In the genomic region with DNA sequence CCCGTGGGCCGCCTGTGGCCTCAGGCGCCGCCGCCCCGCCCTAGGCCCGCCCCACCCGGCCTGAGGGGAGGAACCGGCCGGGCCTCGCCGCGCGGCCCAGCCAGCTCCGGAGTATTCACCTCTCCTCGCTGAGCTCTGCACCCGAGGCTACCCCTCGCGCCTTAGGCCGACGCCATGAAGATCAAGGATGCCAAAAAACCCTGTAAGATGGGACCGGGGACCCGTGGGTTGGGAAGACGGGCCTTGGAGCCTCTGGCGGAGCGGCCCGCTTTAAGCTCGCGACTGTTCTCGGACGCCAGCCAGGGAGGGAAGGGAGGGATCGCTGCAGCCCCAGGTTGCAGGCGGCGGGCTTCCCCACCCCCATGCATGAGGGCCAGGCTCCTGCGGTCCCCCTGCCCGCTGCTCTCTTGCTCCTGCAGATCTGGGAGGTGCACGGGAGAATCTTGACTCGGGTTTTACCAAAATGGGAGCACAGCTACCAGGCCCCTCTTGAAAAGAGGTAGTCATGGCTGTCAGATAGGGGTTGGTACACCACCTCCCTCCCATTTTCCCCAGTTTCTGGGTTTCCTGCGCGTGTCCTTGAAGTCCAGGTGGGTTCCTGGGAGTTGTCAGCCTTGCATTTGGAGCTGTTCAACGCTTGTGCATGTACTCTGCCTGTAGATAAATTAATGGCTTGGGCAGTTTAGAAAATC, we compare ENCODE assay signal across 8 mouse cellular contexts. TPM values are rescaled to one million over a fixed set of nuclear protein-coding genes. Genes with fewer than 3 reads are reported as not detected.
DNase-seq lines count a peak whose midpoint lies in the region; ATAC-seq and TF ChIP-seq lines count a peak whose summit lies in the region.

No protein-coding gene starts in this region.

- peak; percentile 90 for ATAC-seq in heart, embryonic 11.5 days (replicated peaks; ENCODE audit: insufficient number of reproducible peaks, low FRiP score, low TSS enrichment)
- peak; percentile 91 for ATAC-seq in liver, postnatal 0 days

- H3K79me2 ChIP-seq in MEL (ENCODE audit: control insufficient read depth, insufficient read depth, low read length, poor library complexity) = peaks cover 37% of the 10 kb centered on the region

- peaks cover 4 to 22% of the 10 kb centered on the region in 2 experiments; a peak in 3 of 4 replicates for H3K36me3 ChIP-seq in MEL (ENCODE audit: control insufficient read depth in 1 of 2, insufficient read depth in 2 of 2, low read length in 2 of 2)
- peaks cover 4% of the 10 kb centered on the region for H3K36me3 ChIP-seq in erythroblast, embryonic 14.5 days (ENCODE audit: control insufficient read depth)
- H3K36me3 ChIP-seq in heart, embryonic 11.5 days (ENCODE audit: control insufficient read depth, insufficient read depth, low read length) = no peaks in the 10 kb centered on the region
- 0 out of 2 replicates have a peak, but pooled peaks cover 2% of the 10 kb centered on the region for H3K36me3 ChIP-seq in liver, postnatal 0 days (replicated peaks; ENCODE audit: insufficient read depth, low read length)

- WGBS in bone marrow, adult 2 months = under 1% methylated on average over 34 of the region's 41 CpGs
- WGBS in heart, embryonic 11.5 days (ENCODE audit: insufficient replicate concordance) = under 1% methylated on average over 35 of the region's 41 CpGs
- WGBS in liver, postnatal 0 days (ENCODE audit: insufficient replicate concordance) = under 1% methylated on average over 26 of the region's 41 CpGs
- under 1% methylated on average over 41 of the region's 41 CpGs for WGBS in olfactory bulb, adult 2 months

- TF ChIP-seq RAD21 in MEL (IDR thresholded peaks at IDR 0.05; ENCODE audit: low read depth, low read length) = no peak

- H3K4me1 ChIP-seq in MEL (ENCODE audit: control insufficient read depth in 1 of 2, insufficient read depth in 2 of 2, low read length in 2 of 2) = peaks cover 2 to 17% of the 10 kb centered on the region in 2 experiments
- H3K4me1 ChIP-seq in bone marrow, adult 2 months (ENCODE audit: control insufficient read depth, insufficient read depth, low read length) = peaks cover 1% of the 10 kb centered on the region; the same call in 1 of the 2 replicates
- H3K4me1 ChIP-seq in erythroblast, embryonic 14.5 days (ENCODE audit: control insufficient read depth) = peaks cover 33% of the 10 kb centered on the region
- H3K4me1 ChIP-seq in heart, embryonic 11.5 days (ENCODE audit: control insufficient read depth, insufficient read depth, low read length) = no peaks in the 10 kb centered on the region; the same call in 1 of the 2 replicates
- peaks cover 26% of the 10 kb centered on the region for H3K4me1 ChIP-seq in liver, postnatal 0 days (ENCODE audit: insufficient read depth)
- H3K4me1 ChIP-seq in olfactory bulb, adult 2 months (ENCODE audit: control insufficient read depth, insufficient read depth, low read length) = no peaks in the 10 kb centered on the region

- peak overlapping the region; percentile 81 for H3K27ac ChIP-seq in MEL (ENCODE audit: control insufficient read depth, low read depth, low read length)
- H3K27ac ChIP-seq in bone marrow, adult 2 months (ENCODE audit: control insufficient read depth, insufficient read depth, low read depth, low read length, poor library complexity) = peak overlapping the region; percentile 76
- peak overlapping the region; percentile 95 for H3K27ac ChIP-seq in heart, embryonic 11.5 days (ENCODE audit: low read depth, low read length)
- peak overlapping the region; percentile 89 for H3K27ac ChIP-seq in liver, postnatal 0 days (ENCODE audit: low read depth)
- H3K27ac ChIP-seq in olfactory bulb, adult 2 months (ENCODE audit: insufficient read depth, low read depth, low read length) = peak overlapping the region; percentile 62

- H3K9me3 ChIP-seq in MEL (replicated peaks; ENCODE audit: insufficient read depth, low read length) = no peaks in the 10 kb centered on the region
- H3K9me3 ChIP-seq in erythroblast, embryonic 14.5 days (ENCODE audit: control insufficient read depth, low read length) = no peaks in the 10 kb centered on the region
- H3K9me3 ChIP-seq in heart, embryonic 11.5 days (replicated peaks; ENCODE audit: control insufficient read depth, low read length) = no peaks in the 10 kb centered on the region
- H3K9me3 ChIP-seq in liver, postnatal 0 days (ENCODE audit: low read length) = no peaks in the 10 kb centered on the region

- TF ChIP-seq EP300 in MEL (IDR thresholded peaks at IDR 0.05; ENCODE audit: low read depth in 1 of 2, low read length in 2 of 2) = no peak
- TF ChIP-seq EP300 in liver, postnatal 0 days (IDR thresholded peaks at IDR 0.05; ENCODE audit: low read depth) = no peak

- no peaks in the 10 kb centered on the region for H3K27me3 ChIP-seq in MEL (ENCODE audit: control insufficient read depth in 1 of 2, insufficient read depth in 2 of 2, low read length in 2 of 2)
- H3K27me3 ChIP-seq in erythroblast, embryonic 14.5 days (ENCODE audit: control insufficient read depth) = peaks cover 3% of the 10 kb centered on the region; the same call in 1 of the 2 replicates
- H3K27me3 ChIP-seq in heart, embryonic 11.5 days (ENCODE audit: control insufficient read depth, insufficient read depth, low read length) = 0 out of 2 replicates have a peak, but pooled peaks cover 2% of the 10 kb centered on the region
- no peaks in the 10 kb centered on the region for H3K27me3 ChIP-seq in liver, postnatal 0 days (ENCODE audit: insufficient read depth, low read length)

- peak overlapping the region; percentile 99 for H3K9ac ChIP-seq in MEL (ENCODE audit: control insufficient read depth, low read depth, low read length, poor library complexity, severe bottlenecking)
- peak overlapping the region; percentile 95 for H3K9ac ChIP-seq in heart, embryonic 11.5 days (ENCODE audit: low read depth, low read length)
- peak overlapping the region; percentile 86 for H3K9ac ChIP-seq in liver, postnatal 0 days (replicated peaks)

- peak overlapping the region; percentile 94 to 99 for H3K4me3 ChIP-seq in MEL (ENCODE audit: control insufficient read depth in 1 of 2, insufficient read depth in 1 of 2, low read depth in 2 of 2, low read length in 2 of 2)
- peak overlapping the region; percentile 86 for H3K4me3 ChIP-seq in bone marrow, adult 2 months (replicated peaks; ENCODE audit: control insufficient read depth, low read depth, low read length)
- H3K4me3 ChIP-seq in erythroblast, embryonic 14.5 days (replicated peaks) = peak overlapping the region; percentile 88
- peak overlapping the region; percentile 73 for H3K4me3 ChIP-seq in heart, embryonic 11.5 days (ENCODE audit: low read depth, low read length)
- peak overlapping the region; percentile 71 for H3K4me3 ChIP-seq in liver, postnatal 0 days (ENCODE audit: low read depth, low read length)
- H3K4me3 ChIP-seq in olfactory bulb, adult 2 months (ENCODE audit: insufficient read depth, low read depth, low read length) = peak overlapping the region; percentile 65

- peak in 1 of 2 experiments; percentile 68; a peak in 2 of 4 replicates for TF ChIP-seq POLR2A in MEL (IDR thresholded peaks at IDR 0.05; ENCODE audit: control insufficient read depth in 1 of 2, insufficient read depth in 1 of 2, low read depth in 1 of 2, low read length in 2 of 2, poor library complexity in 1 of 2)
- TF ChIP-seq POLR2A in bone marrow, adult 2 months (IDR thresholded peaks at IDR 0.05; ENCODE audit: borderline replicate concordance, control insufficient read depth, low read depth, low read length) = peak; percentile 52; the same call in 1 of the 2 replicates
- peak; percentile 48; the same call in 1 of the 2 replicates for TF ChIP-seq POLR2A in olfactory bulb, adult 2 months (IDR thresholded peaks at IDR 0.05; ENCODE audit: insufficient read depth, low read depth, low read length)

- TF ChIP-seq CTCF in MEL (IDR thresholded peaks at IDR 0.05 in 2 of 3, conservative IDR thresholded peaks at IDR 0.05 in 1 of 3; ENCODE audit: control insufficient read depth in 1 of 3, insufficient read depth in 1 of 3, low read depth in 2 of 3, low read length in 3 of 3, poor library complexity in 1 of 3, severe bottlenecking in 1 of 3) = no peak
- TF ChIP-seq CTCF in bone marrow, adult 2 months (IDR thresholded peaks at IDR 0.05; ENCODE audit: control insufficient read depth, insufficient read depth, low read length) = no peak
- no peak for TF ChIP-seq CTCF in liver, postnatal 0 days (IDR thresholded peaks at IDR 0.05; ENCODE audit: low read depth)
- no peak for TF ChIP-seq CTCF in olfactory bulb, adult 2 months (IDR thresholded peaks at IDR 0.05; ENCODE audit: insufficient read depth, low read depth, low read length)

- peak; percentile 83 for DNase-seq in MEL (ENCODE audit: low read depth, low spot score)
- DNase-seq in kidney, postnatal 36 days = peak; percentile 72 to 81
- no peak for DNase-seq in liver, postnatal 0 days
- DNase-seq in spleen, postnatal 36 days (ENCODE audit: low spot score in 2 of 2) = no peak

- H3K4me2 ChIP-seq in heart, embryonic 11.5 days = peak overlapping the region; percentile 87
- H3K4me2 ChIP-seq in liver, postnatal 0 days (ENCODE audit: low read depth, low read length) = peak overlapping the region; percentile 83

TF ChIP-seq in MEL, 35 proteins besides CTCF, POLR2A, EP300 and RAD21 (continues in another document):
- TF ChIP-seq CHD2 (IDR thresholded peaks at IDR 0.05; ENCODE audit: low read length) (no peak), ZMIZ1 (IDR thresholded peaks at IDR 0.05; ENCODE audit: low read depth, low read length) (peak; percentile 91), HCFC1 (IDR thresholded peaks at IDR 0.05; ENCODE audit: low read depth, low read length) (no peak)

RNA-seq across cellular contexts. Expression of a gene that starts 0.6 kb away (rescaled TPM):
- 18.7 and 20.7 TPM in 2 replicates for total RNA-seq in MEL (2012; rRNA removed)
- polyA plus RNA-seq in MEL (2012; ENCODE audit: insufficient read depth in 1 of 2, insufficient read length in 2 of 2, low read depth in 1 of 2, low replicate concordance in 2 of 2, missing spikeins in 1 of 2) = 10 to 100 TPM; 12.0 to 19.6 TPM
- 2.6 and 5.5 TPM in 2 replicates for polyA plus RNA-seq in bone marrow, adult 2 months (2011; ENCODE audit: insufficient read depth, insufficient read length, low replicate concordance, missing spikeins)
- polyA plus RNA-seq in erythroblast, embryonic 14.5 days (2012) = 0.01 TPM in 2 replicates
- 13.1 and 14.4 TPM in 2 replicates for polyA plus RNA-seq in heart, embryonic 11.5 days (2014; fragmentation: Nextera tagmentation; extraction: Ambion mirVana)
- polyA plus RNA-seq in liver, postnatal 0 days (2015; fragmentation: Nextera tagmentation; extraction: Ambion mirVana) = 4.8 and 5.5 TPM in 2 replicates
- not detected in 2 replicates for polyA plus RNA-seq in olfactory bulb, adult 2 months (2012; ENCODE audit: insufficient read depth, insufficient read length, low replicate concordance, missing spikeins)

RNA-seq across cellular contexts. Expression of a gene that starts 28.8 kb away (rescaled TPM):
- total RNA-seq in MEL (2012; rRNA removed) = not detected in 2 replicates
- polyA plus RNA-seq in MEL (2012; ENCODE audit: insufficient read depth in 1 of 2, insufficient read length in 2 of 2, low read depth in 1 of 2, low replicate concordance in 2 of 2, missing spikeins in 1 of 2) = not detected
- polyA plus RNA-seq in bone marrow, adult 2 months (2011; ENCODE audit: insufficient read depth, insufficient read length, low replicate concordance, missing spikeins) = not detected in 2 replicates
- not detected in 2 replicates for polyA plus RNA-seq in erythroblast, embryonic 14.5 days (2012)
- not detected in 2 replicates for polyA plus RNA-seq in heart, embryonic 11.5 days (2014; fragmentation: Nextera tagmentation; extraction: Ambion mirVana)
- polyA plus RNA-seq in liver, postnatal 0 days (2015; fragmentation: Nextera tagmentation; extraction: Ambion mirVana) = not detected in 2 replicates
- polyA plus RNA-seq in olfactory bulb, adult 2 months (2012; ENCODE audit: insufficient read depth, insufficient read length, low replicate concordance, missing spikeins) = not detected in 2 replicates

Comparison
In these comparisons a context has a peak if more than half of its experiments do, and no peak if none do; other contexts are left out.
1. DNase-seq: peak in MEL (single experiment) and kidney, postnatal 36 days (2 of 2); none in liver, postnatal 0 days (single experiment) and spleen, postnatal 36 days (0 of 2).
2. Peak in every context shown above with its lines, with median percentiles within 50 percentile points of each other: H3K27ac ChIP-seq, H3K4me3 ChIP-seq and H3K9ac ChIP-seq.